Mouse (Mus musculus) lung, postnatal 0 days (tissue): Measurements from ENCODE around the gene Etv5.

Experiments
- CTCF ChIP-seq: IDR thresholded peaks from 2 replicates; pipeline ENCODE4 v1.5.1; 2016; ENCODE audit warnings: antibody characterized with exemption, mild to moderate bottlenecking
- EP300 ChIP-seq: IDR thresholded peaks from 2 replicates; pipeline ENCODE4 v1.6.1; 2016; ENCODE audit warnings: antibody characterized with exemption, mild to moderate bottlenecking, control low read depth

DNA sequence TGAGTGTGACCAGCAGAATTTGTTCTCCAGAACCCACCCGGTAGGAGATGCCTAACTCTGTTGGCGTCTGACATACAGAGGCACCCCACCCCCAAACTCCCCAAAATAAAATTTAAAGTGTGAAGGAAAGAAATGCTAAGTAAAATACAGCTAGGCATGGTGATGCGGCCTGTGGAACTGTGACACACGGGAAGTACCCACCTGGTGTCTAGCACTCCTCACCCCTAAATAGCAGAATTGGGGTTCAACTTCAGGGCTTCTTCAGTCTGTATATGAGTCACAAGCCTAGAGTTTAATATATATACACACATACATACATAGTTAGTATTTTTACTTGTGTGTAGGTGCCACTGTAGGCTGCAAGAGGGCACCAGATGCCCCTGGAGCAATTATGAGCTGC is 32.8 kb downstream of the Etv5 start:
- no peak for TF ChIP-seq EP300
- no peak for TF ChIP-seq CTCF
